Mouse (Mus musculus): ENCODE data around the gene Gm20458.
A peak's percentile ranks its signal among the peaks of the same experiment; 100 is the strongest.

Gene Gm20458

GRCm38 (mm10) chr2:164460745-164461551 lies at the start of gene Gm20458:
Gm20458 (plus strand) TSS chr2:164460967.
- peak; percentile 91 to 93 for DNase-seq

DNA sequence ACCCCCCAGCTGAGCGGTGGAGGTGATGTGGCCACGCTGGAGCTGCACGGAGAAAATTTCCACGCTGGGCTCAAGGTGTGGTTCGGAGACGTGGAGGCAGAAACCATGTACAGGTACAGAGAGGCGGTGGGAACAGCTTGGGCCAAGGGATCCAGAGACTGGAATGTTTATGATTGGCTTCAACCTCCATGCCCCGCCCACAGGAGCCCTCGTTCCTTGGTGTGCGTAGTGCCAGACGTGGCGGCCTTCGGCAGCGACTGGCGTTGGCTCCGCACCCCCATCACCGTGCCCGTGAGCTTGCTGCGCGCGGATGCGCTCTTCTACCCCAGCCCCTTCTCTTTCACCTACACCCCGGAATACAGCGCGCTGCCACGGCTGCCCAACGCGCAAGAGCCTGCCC lies 46.6 kb upstream of the Gm20458 start:
- DNase-seq, result no peak

DNA sequence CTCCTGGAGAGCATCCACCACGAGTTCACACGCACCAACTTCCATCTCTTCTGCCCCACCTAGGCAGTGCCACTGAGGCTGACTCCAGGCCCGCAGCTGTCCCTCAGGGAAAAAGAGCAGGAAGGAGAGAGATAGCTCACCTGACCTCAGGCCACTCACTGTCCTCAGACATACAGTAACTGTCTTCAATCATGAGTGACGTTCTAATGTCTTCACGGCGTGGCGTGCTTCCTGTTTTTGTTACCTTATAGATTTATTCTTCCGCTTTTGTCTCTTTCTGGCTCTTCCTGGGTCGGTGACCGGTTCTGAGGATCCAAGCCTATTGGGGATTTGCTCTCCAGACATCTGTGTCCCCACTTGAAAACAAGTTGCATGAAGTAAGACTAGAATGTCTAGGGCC lies 46.2 kb upstream of the Gm20458 start:
- peak; percentile 70 to 72 for DNase-seq

GRCm38 (mm10) chr2:164417198-164417597 lies 43.6 kb upstream of the Gm20458 start:
- DNase-seq, result peak; percentile 69 to 72

DNA sequence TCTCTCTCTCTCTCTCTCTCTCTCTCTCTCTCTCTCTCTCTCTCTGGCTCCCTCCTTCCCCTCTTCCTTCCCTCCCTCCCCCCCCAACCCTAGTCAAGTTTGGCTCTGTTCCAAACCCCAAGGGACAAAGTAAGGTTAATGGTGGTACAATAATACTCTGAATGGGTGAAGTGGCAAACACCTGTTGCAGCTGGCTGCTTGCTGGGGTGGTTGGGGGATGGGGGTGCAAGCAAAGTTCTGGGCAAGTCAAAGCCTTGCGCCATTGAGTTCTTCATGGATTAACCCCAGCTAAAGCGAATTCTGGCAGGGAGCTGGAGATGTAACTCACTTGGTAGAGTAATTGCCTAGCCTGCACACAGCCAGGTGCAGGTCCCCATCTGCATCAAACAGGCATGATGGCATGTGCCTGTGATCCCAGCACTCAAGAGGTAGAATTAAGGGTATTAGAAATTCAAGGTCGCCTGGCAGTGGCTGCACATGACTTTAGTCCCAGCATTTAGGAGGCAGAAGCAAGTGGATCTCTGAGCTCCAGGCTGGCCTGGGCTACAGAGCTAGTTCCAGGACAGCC lies 42.4 kb upstream of the Gm20458 start:
- no peak for DNase-seq

DNA sequence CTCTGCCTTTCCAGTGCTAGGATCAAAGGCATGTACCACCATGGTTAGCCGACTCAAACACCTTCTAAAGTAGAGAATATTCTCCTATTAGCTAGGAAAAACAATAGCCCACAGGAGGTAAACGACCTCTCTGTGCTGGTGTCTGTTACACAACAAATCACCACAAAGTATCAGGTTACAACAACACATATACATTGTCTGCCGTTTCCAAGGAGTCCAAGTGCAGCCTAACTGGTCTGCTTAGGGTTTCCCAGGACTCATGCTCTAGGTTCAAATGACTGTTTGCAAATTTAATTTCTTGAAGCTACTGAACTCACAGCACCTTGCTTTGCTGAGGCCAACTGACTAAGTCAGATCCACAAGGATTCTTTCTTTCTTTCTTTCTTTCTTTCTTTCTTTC lies 41.3 kb upstream of the Gm20458 start:
- DNase-seq, result no peak

DNA sequence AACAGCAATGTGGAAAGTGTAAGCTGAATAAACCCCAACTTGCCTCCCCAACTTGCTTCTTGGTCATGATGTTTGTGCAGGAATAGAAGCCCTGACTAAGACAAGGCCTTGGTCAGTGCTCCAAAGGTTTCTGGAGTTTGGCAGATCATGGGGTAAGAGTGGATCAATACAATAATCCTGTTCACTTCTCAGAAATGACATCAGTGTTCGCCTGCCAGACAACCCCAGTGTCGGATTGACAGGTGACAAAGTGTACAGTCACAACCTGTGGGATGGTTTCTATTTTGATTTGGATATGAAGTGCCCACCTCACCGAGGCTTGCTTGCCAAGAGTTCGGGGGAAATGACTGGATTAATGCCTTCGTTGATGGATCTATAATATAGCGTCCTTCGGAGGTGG lies 39.5 kb upstream of the Gm20458 start:
- DNase-seq, result no peak

DNA sequence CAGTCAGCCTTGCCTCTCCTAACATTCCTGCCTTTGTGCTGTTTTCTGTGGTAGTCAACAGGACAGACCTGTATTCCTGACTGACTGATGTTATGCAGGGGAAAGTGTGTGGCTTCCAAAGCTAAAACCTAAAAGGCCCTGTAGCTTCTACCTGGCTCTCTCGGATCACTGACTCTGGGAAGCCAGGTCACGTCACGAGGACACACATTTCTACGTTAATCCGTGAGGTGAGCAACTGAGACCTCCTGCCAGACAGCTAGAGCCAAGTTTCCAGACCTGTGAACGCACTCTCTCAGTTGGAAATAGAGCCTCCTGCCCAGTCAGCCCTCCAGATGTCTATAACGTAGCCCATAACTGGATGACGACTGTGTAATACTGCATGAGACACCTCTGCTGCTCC lies 38.8 kb upstream of the Gm20458 start:
- DNase-seq, result no peak

DNA sequence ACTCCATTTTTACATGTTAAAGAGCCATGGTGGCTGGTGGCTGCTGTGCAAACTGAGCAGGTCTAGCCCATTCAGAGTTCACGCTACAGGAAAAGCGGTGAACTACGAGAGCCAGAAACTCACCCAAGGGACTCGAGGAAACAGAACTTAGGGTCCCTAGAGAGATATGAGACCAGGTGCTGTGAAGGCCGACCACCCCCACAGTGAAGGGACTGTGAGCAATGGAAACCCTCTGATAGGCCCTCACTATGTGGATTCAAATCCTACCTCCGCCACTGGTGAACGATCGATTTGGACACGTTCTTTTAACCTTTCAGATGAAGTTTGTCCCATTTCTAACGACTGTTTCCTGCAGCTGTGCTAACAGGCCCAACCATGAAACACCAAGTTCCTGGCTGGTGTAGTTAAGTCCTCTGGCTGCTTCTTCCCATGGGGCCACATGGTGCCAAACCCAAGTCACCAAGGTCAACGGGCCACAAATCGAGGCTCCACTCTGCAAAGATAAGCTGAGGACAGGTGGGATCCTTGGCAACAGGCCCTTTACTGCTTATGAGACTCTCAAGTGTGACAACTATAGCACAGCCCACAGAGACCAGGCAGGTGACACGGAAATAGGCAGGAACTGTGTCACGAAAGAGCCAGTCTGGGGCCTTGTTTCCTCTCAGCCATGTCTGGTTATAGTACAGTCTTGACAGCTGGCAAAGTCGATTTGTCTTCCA lies 37.9 kb upstream of the Gm20458 start:
- peak; percentile 78 to 80 for DNase-seq

GRCm38 (mm10) chr2:164423464-164423863 lies 37.3 kb upstream of the Gm20458 start:
- peak in 1 of 2 experiments; percentile 72 for DNase-seq

DNA sequence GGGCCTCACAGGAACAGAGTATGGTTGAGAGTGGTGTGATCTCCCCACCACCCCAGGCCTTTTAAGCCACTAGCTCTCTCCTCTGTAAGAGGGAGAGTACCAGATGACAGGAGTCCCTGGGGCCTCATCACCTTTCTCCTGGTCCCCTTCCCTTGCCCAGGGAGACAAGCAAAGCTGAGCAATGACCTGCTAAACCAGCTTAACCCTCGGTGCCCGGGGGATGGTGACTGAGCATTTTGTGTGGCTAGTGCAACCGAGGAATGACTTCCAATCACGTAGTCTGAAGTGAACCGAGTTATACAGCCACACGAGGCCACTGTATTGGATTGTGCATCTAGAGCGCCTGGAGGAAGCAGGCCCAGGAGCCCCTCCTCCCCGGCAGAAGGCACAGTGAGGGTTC lies 36.4 kb upstream of the Gm20458 start:
- no peak for DNase-seq

GRCm38 (mm10) chr2:164425401-164425800 lies 35.4 kb upstream of the Gm20458 start:
- no peak for DNase-seq

DNA sequence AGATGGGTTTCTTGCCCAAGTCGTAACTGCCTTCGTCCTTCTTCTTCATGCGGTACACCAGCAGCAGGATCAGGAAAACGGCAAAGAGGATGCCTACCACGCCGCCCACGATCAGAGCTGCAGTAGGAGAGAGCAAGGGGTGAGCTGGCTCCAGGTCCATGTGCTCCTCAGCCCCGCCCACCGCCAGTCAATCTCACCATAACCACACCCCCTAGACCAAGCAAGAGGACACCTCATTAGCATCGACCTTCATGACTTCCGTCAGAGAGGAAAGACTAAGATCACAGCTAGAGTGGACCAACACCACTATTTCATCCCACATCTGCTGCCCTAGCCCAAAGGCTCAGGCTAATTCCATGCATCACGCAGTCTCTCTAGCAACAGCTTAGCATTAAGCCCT lies 34.6 kb upstream of the Gm20458 start:
- no peak for DNase-seq

- DNase-seq, result no peak
These were observed 33.8 kb upstream of the Gm20458 start for GRCm38 (mm10) chr2:164426952-164427351.

GRCm38 (mm10) chr2:164428451-164428850 lies 32.3 kb upstream of the Gm20458 start:
- no peak for DNase-seq

GRCm38 (mm10) chr2:164429881-164430615 lies 30.7 kb upstream of the Gm20458 start:
- DNase-seq, result no peak

GRCm38 (mm10) chr2:164430697-164431096 lies 30.1 kb upstream of the Gm20458 start:
- DNase-seq, result no peak

DNA sequence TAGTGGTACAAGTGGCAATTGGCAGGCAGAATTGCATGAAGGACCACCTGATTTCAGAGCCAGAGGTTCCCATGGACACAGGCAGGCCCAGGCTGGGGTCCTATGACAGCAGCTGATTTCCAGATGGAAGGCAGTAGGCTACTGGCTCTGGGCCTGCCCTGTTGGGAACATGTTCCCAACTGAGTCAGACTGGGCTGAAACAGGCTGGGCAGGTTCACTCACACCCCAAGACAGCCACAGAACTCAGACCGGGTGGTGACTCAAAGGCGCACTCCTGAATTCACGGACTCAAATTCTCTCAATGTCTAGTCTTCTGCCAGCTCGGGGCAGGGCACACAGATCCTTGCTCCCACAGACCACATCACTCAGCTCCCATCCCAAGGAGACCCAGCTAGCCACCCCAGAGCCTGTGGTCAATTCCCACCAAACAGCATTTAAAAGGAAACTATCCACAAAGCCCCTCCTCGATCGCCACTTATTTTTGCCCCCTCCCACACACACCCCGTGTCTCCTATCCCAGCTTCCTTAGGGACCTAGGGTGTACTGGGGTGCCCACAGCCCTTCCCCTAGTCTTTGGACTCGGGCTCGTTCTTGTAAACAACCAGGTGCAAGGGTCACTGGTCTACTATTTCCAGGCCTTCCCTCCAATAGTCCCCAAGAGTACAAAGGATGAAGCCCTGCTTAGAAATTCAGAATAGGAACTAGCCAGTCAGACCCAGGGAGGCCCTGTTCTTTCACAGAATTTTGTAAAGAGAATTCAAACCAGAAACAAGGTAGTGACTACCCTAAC lies 28.9 kb upstream of the Gm20458 start:
- no peak for DNase-seq

- no peak for DNase-seq
These were observed 28.1 kb upstream of the Gm20458 start for GRCm38 (mm10) chr2:164432541-164433191.

- DNase-seq, result no peak
These were observed 27.4 kb upstream of the Gm20458 start for GRCm38 (mm10) chr2:164433278-164433895.

GRCm38 (mm10) chr2:164434681-164435080 lies 26.1 kb upstream of the Gm20458 start:
- DNase-seq, result no peak

Data from B cell, adult 2 months (primary cell).